Mouse (Mus musculus) limb, embryonic 12.5 days (tissue): ENCODE measurements at regions not wholly inside any gene's neighbourhood (a gene's known extent, or its start where the extent isn't known, plus 50 kb on each side); places are given as distances from the start of the nearest gene placed in this dataset.

ENCODE experiments used
- ATAC-seq: fragments of 200-750 bp; cut with Nextera tagmentation; 2 replicates; pipeline ENCODE4 v1.8.0; 2017; ENCODE audit warnings: low read depth, moderate TSS enrichment; ENCODE audit not compliant: insufficient number of reproducible peaks, insufficient read depth, low FRiP score, low TSS enrichment
- H3K27ac ChIP-seq: fragments of 300-500 bp; sonication (generic); 2 replicates; pipeline ENCODE4 v1.5.1; 2016; ENCODE audit warnings: mild to moderate bottlenecking, moderate library complexity
- H3K27me3 ChIP-seq: fragments of 300-500 bp; sonication (generic); 2 replicates; pipeline ENCODE4 v1.6.1; 2016; ENCODE audit warnings: mild to moderate bottlenecking, moderate library complexity
- H3K36me3 ChIP-seq: fragments of 300-500 bp; sonication (generic); 2 replicates; pipeline ENCODE4 v1.6.1; 2016; ENCODE audit warnings: mild to moderate bottlenecking, moderate library complexity
- H3K4me1 ChIP-seq: fragments of 300-500 bp; sonication (generic); replicated peaks from 2 replicates; pipeline ENCODE4 v1.6.1; 2016
- H3K4me2 ChIP-seq: fragments of 300-500 bp; sonication (generic); 2 replicates; pipeline ENCODE4 v1.6.1; 2016; ENCODE audit warnings: mild to moderate bottlenecking, moderate library complexity
- H3K4me3 ChIP-seq: fragments of 300-500 bp; sonication (generic); replicated peaks from 2 replicates; pipeline ENCODE4 v1.5.1; 2016; ENCODE audit warnings: mild to moderate bottlenecking
- H3K9ac ChIP-seq: fragments of 300-500 bp; sonication (generic); replicated peaks from 2 replicates; pipeline ENCODE4 v1.6.1; 2016; ENCODE audit warnings: mild to moderate bottlenecking, moderate library complexity
- H3K9me3 ChIP-seq: fragments of 300-500 bp; sonication (generic); 2 replicates; pipeline ENCODE4 v1.6.1; 2016; ENCODE audit warnings: mild to moderate bottlenecking, moderate library complexity
- WGBS: fragments of 180-500 bp; shearing (Covaris S2); methylation state at CpG from one replicate; pipeline ENCODE4 v1.1.7; 2016; 5-methylcytosine and 5-hydroxymethylcytosine counted together

- no peak for ATAC-seq
These were observed 111.0 kb downstream of the Slc38a4 start for GRCm38 (mm10) chr15:96944741-96945140.

DNA sequence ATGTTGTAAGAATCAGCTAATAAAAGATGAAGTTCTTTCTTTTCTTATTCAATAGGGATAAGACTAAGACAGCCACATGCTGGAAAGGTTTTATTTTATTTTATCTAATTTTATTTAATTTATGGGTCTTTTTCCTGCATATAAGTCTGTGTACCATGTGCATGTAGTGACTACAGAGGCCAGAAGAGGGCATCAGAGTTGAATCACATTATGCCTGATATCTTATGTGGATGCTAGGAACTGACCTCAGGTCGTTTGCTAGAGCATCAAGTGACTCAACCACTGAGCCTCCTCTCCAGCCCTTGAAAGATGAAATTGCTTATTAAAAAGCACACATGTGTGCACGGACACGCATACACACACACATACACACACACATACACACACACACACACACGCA, 113.1 kb downstream of the Slc38a4 start:
- Histone ChIP-seq H3K27me3 (no peaks in the 10 kb centered on the region), H3K4me3 (no peak overlapping the region), H3K4me1 (no peaks in the 10 kb centered on the region), H3K4me2 (no peak overlapping the region), H3K9me3 (no peaks in the 10 kb centered on the region), H3K9ac (no peak overlapping the region), H3K36me3 (no peaks in the 10 kb centered on the region), H3K27ac (no peak overlapping the region)
- no peak for ATAC-seq
- WGBS: 87% methylated on average over 4 of the region's 4 CpGs

More at GRCm38 (mm10) chr15:96944741-96945140, 111.0 kb downstream of the Slc38a4 start:
- 95% methylated on average over 4 of the region's 4 CpGs for WGBS
- no peaks in the 10 kb centered on the region for H3K9me3 ChIP-seq
- H3K4me3 ChIP-seq: no peak overlapping the region
- H3K4me2 ChIP-seq: no peak overlapping the region
- no peaks in the 10 kb centered on the region for H3K36me3 ChIP-seq
- no peaks in the 10 kb centered on the region for H3K4me1 ChIP-seq
- H3K9ac ChIP-seq: no peak overlapping the region
- H3K27ac ChIP-seq: no peak overlapping the region
- no peaks in the 10 kb centered on the region for H3K27me3 ChIP-seq

GRCm38 (mm10) chr15:96938406-96938805, 117.3 kb downstream of the Slc38a4 start:
- Histone ChIP-seq H3K27ac (no peak overlapping the region), H3K9ac (no peak overlapping the region), H3K4me1 (peaks cover 9% of the 10 kb centered on the region; the same call in 1 of the 2 replicates), H3K4me2 (no peak overlapping the region), H3K4me3 (no peak overlapping the region), H3K27me3 (no peaks in the 10 kb centered on the region), H3K9me3 (no peaks in the 10 kb centered on the region), H3K36me3 (no peaks in the 10 kb centered on the region)
- no peak for ATAC-seq
- 82% methylated on average over 4 of the region's 4 CpGs for WGBS

- H3K27ac ChIP-seq: no peak overlapping the region
- no peak for ATAC-seq
- no peaks in the 10 kb centered on the region for H3K27me3 ChIP-seq
- H3K4me2 ChIP-seq: no peak overlapping the region
- no peak overlapping the region for H3K9ac ChIP-seq
- no peak overlapping the region for H3K4me3 ChIP-seq
- peaks cover 16% of the 10 kb centered on the region for H3K4me1 ChIP-seq
- 68% methylated on average over 6 of the region's 6 CpGs for WGBS
- H3K36me3 ChIP-seq: no peaks in the 10 kb centered on the region
- H3K9me3 ChIP-seq: no peaks in the 10 kb centered on the region
These were observed 118.1 kb downstream of the Slc38a4 start for GRCm38 (mm10) chr15:96937623-96938022.

DNA sequence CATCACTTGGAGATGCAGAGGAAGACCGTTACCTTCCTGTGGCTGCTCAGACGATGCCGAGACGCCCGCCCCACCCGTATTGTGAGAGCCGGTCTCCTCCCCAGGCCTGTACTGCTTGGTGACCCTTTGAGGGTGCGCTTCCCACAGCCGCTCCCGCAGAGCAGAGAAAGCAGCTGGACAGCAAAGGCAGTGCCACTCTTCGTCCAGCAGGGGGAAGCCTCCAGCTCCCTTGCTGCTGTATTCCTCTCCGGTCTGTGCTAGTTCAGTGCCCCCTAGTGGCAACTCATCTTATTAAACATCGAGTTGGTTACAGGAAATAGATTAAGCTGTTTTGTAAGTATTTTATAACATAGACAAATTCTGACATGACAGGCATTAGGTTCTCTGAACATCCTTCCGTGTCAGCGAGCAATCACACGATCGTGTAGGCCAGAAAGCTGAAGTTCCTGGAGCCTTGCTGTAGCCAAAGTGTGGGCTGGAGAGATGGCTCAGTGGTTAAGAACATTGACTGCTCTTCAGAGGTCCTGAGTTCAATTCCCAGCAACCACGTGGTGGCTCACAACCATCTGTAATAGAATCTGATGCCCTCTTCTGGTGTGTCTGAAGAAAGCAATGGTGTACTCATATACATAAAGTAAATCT, 118.9 kb downstream of the Slc38a4 start:
- H3K27ac ChIP-seq: no peak overlapping the region
- peak overlapping the region; percentile 19; the same call in 1 of the 2 replicates for H3K9ac ChIP-seq
- WGBS: 7% methylated on average over 18 of the region's 18 CpGs
- H3K27me3 ChIP-seq: no peaks in the 10 kb centered on the region
- peak overlapping the region; percentile 51 for H3K4me2 ChIP-seq
- peak; percentile 93 for ATAC-seq
- no peaks in the 10 kb centered on the region for H3K9me3 ChIP-seq
- H3K4me1 ChIP-seq: peaks cover 20% of the 10 kb centered on the region
- no peaks in the 10 kb centered on the region for H3K36me3 ChIP-seq
- H3K4me3 ChIP-seq: peak overlapping the region; percentile 19; the same call in 1 of the 2 replicates

GRCm38 (mm10) chr15:96936216-96936615, 119.5 kb downstream of the Slc38a4 start:
- no peaks in the 10 kb centered on the region for H3K36me3 ChIP-seq
- WGBS: 70% methylated on average over 5 of the region's 5 CpGs
- no peak for ATAC-seq
- peak overlapping the region; percentile 19; the same call in 1 of the 2 replicates for H3K9ac ChIP-seq
- H3K4me2 ChIP-seq: peak overlapping the region; percentile 51
- no peaks in the 10 kb centered on the region for H3K27me3 ChIP-seq
- no peaks in the 10 kb centered on the region for H3K9me3 ChIP-seq
- H3K4me1 ChIP-seq: peaks cover 20% of the 10 kb centered on the region
- H3K27ac ChIP-seq: no peak overlapping the region
- 0 out of 2 replicates have a peak overlapping the region, but pooled peaks have one; percentile 19 for H3K4me3 ChIP-seq

DNA sequence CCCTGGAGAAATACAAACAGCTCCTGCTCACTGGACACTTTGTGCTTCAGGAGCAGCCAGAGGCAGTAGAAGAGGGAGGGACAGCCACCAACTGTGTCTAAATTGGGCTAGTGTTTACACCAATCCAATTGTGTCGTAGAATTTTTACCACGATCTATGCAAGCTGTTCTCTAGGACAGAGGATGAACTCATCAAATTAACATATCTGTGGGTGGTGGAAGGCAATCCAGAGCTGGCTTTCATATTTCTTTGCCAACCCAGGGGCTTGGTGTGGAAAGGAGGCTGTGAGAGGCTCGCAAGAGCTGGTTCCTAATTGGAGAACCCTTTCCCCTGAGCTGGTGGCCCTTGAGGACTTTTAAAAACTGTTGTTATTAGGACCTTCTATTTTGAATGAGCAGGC, 122.3 kb downstream of the Slc38a4 start:
- no peaks in the 10 kb centered on the region for H3K27me3 ChIP-seq
- H3K36me3 ChIP-seq: no peaks in the 10 kb centered on the region
- no peak for ATAC-seq
- peaks cover 20% of the 10 kb centered on the region for H3K4me1 ChIP-seq
- no peak overlapping the region for H3K4me3 ChIP-seq
- no peak overlapping the region for H3K4me2 ChIP-seq
- no peak overlapping the region for H3K27ac ChIP-seq
- H3K9ac ChIP-seq: no peak overlapping the region
- 34% methylated on average over 3 of the region's 3 CpGs for WGBS
- no peaks in the 10 kb centered on the region for H3K9me3 ChIP-seq

- Histone ChIP-seq H3K9me3 (no peaks in the 10 kb centered on the region), H3K36me3 (no peaks in the 10 kb centered on the region), H3K27me3 (no peaks in the 10 kb centered on the region), H3K9ac (no peak overlapping the region), H3K4me2 (no peak overlapping the region), H3K4me1 (peaks cover 13% of the 10 kb centered on the region), H3K27ac (no peak overlapping the region), H3K4me3 (no peak overlapping the region)
- 78% methylated on average over 6 of the region's 6 CpGs for WGBS
- no peak for ATAC-seq
These were observed 125.2 kb downstream of the Slc38a4 start for GRCm38 (mm10) chr15:96930531-96930930.

DNA sequence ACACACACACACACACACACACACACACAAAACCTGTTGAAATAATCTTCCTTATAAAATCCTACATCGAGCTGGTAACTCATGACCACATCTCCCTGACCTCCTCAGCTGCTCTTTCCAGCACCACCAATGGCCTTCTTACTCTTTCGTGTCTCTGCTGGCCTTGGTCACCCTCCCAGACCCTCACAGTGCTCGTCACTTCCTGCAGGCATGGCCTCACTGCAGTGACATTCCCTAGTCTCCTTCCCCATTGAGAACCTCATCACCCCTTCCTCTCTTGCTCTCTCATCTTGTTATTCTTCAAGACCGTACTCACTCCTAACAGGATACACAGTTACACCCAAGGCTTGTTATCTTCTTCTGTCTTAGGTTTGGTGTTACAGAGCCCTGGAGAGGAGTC, 126.0 kb downstream of the Slc38a4 start:
- 81% methylated on average over 4 of the region's 4 CpGs for WGBS
- no peaks in the 10 kb centered on the region for H3K36me3 ChIP-seq
- no peak overlapping the region for H3K4me3 ChIP-seq
- no peak overlapping the region for H3K4me2 ChIP-seq
- no peak for ATAC-seq
- H3K9me3 ChIP-seq: no peaks in the 10 kb centered on the region
- no peak overlapping the region for H3K27ac ChIP-seq
- H3K27me3 ChIP-seq: no peaks in the 10 kb centered on the region
- H3K4me1 ChIP-seq: peaks cover 13% of the 10 kb centered on the region
- no peak overlapping the region for H3K9ac ChIP-seq

GRCm38 (mm10) chr15:96928692-96929091, 127.1 kb downstream of the Slc38a4 start:
- Histone ChIP-seq H3K27me3 (no peaks in the 10 kb centered on the region), H3K4me1 (peaks cover 13% of the 10 kb centered on the region), H3K4me3 (no peak overlapping the region), H3K36me3 (no peaks in the 10 kb centered on the region), H3K9me3 (no peaks in the 10 kb centered on the region), H3K9ac (no peak overlapping the region), H3K4me2 (no peak overlapping the region), H3K27ac (no peak overlapping the region)
- no peak for ATAC-seq
- 96% methylated on average over 4 of the region's 4 CpGs for WGBS

DNA sequence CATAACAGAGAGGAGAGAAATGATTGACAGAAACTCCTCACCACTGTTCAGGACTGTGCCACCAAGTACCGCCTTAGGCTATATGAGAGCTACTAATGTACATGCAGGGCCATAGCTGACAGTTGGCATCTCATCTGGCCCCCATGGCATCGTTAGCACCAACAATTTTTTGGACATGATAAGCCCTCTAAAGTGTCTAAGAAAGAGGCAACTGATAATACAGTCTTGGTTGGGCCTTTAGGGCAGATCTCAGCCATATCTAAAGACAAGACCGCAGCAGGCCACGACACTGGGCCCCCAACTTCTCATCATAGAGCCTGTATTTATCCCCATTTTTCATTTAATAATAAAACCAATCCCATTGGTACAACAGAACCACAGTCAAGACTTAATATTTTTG, 128.1 kb downstream of the Slc38a4 start:
- H3K4me1 ChIP-seq: peaks cover 4% of the 10 kb centered on the region
- no peaks in the 10 kb centered on the region for H3K36me3 ChIP-seq
- H3K4me3 ChIP-seq: no peak overlapping the region
- no peak overlapping the region for H3K9ac ChIP-seq
- no peak overlapping the region for H3K4me2 ChIP-seq
- WGBS: 93% methylated on average over 4 of the region's 4 CpGs
- no peak for ATAC-seq
- H3K27me3 ChIP-seq: no peaks in the 10 kb centered on the region
- no peaks in the 10 kb centered on the region for H3K9me3 ChIP-seq
- H3K27ac ChIP-seq: no peak overlapping the region

DNA sequence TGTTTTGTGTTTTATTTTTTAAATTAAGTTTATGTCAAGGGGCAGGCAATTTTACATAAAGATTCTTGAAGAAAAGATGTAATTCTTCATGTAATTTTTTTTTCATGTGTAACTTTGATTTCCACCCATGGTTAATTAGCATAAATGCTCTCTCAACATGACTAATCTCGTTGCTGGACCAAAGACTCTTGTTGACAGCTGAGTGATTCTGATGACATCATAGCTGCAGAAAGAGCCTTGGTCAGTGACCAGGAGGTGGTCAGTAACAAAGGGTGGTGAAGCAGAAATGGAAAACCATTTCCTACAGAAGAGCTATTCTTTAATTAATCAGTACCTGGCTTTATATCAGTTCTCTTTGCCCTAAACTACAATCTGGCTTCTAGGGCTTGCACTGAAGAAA, 129.1 kb downstream of the Slc38a4 start:
- no peak for ATAC-seq
- Histone ChIP-seq H3K4me1 (no peaks in the 10 kb centered on the region), H3K4me3 (no peak overlapping the region), H3K9ac (no peak overlapping the region), H3K4me2 (no peak overlapping the region), H3K27me3 (no peaks in the 10 kb centered on the region), H3K9me3 (no peaks in the 10 kb centered on the region), H3K27ac (no peak overlapping the region), H3K36me3 (no peaks in the 10 kb centered on the region)
- WGBS: 83% methylated on average over 1 of the region's 1 CpGs
